Mouse (Mus musculus): ENCODE results near the gene Mis18a.

GRCm38 (mm10) chr16:90738092-90738956 lies 11.1 kb upstream of the Mis18a start, which contains the start of gene Mrap:
- TF ChIP-seq CHD2 (IDR thresholded peaks at IDR 0.05; ENCODE audit: low read depth, low read length) (no peak), ZNF384 (IDR thresholded peaks at IDR 0.05; ENCODE audit: low read depth, low read length) (no peak), HCFC1 (IDR thresholded peaks at IDR 0.05; ENCODE audit: borderline replicate concordance, insufficient read depth, low read length) (no peak), MAFK (IDR thresholded peaks at IDR 0.05; ENCODE audit: insufficient read depth, low read depth, low read length) (no peak)

All from ES-E14 (cell line).